Mouse (Mus musculus) skeletal muscle tissue, adult 2 months (tissue): Measurements from ENCODE around the gene Smarcb1.
A peak's percentile ranks its signal among the peaks of the same experiment; 100 is the strongest.
"Not testable (repeated sequence)": the region's sequence is repeated elsewhere in the genome, so short reads cannot be mapped to it uniquely, and the experiment has no call there.

Experiments
- DNase-seq: peaks from one replicate; pipeline ENCODE4 v3.0.0-alpha.2; 2012; ENCODE audit warnings: low read depth, low spot score

Smarcb1 gene

DNA sequence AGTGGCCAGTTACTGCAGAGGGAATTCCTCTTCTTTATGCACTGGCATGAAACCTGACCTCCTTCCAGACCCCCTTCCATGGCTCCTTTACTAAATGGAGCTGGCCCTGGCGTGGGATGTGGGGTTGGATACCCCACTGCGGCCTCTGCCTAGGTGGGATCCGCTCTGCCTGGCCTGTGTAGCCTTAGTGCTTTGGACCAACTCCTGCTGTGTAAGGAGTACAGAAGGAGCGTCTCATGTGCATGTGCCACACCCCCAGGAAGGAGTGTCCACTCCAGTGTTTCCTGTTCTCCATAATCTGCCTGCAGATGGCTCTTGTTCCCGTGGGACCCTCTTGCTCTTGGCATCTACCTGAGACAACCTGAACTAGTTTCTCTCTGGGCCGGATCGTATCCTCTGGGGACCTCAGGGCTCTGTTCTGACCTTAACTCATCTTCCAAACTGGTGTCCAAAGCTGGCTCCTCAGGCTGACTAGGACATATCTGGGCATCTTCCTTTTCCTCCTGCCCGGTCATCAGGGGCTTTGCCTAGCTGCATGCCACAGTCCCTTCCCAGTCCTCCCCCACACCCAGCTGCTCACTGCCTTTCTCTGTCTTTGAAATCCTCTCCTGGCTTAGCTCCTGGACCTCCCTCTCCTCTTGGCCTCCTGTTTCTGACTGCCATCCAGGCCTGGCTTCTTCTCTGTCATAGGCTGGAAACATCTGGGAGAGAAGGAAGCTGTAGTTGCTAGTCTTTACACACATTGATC lies 31.8 kb downstream of the Smarcb1 start:
- DNase-seq: no peak

- DNase-seq: not testable (repeated sequence)
Observed at GRCm38 (mm10) chr10:75887504-75887903, 33.9 kb downstream of the Smarcb1 start.

GRCm38 (mm10) chr10:75884742-75885141 lies 36.7 kb downstream of the Smarcb1 start:
- DNase-seq: no peak

- peak; percentile 69 for DNase-seq
Observed at GRCm38 (mm10) chr10:75883232-75883552, 38.2 kb downstream of the Smarcb1 start.

DNA sequence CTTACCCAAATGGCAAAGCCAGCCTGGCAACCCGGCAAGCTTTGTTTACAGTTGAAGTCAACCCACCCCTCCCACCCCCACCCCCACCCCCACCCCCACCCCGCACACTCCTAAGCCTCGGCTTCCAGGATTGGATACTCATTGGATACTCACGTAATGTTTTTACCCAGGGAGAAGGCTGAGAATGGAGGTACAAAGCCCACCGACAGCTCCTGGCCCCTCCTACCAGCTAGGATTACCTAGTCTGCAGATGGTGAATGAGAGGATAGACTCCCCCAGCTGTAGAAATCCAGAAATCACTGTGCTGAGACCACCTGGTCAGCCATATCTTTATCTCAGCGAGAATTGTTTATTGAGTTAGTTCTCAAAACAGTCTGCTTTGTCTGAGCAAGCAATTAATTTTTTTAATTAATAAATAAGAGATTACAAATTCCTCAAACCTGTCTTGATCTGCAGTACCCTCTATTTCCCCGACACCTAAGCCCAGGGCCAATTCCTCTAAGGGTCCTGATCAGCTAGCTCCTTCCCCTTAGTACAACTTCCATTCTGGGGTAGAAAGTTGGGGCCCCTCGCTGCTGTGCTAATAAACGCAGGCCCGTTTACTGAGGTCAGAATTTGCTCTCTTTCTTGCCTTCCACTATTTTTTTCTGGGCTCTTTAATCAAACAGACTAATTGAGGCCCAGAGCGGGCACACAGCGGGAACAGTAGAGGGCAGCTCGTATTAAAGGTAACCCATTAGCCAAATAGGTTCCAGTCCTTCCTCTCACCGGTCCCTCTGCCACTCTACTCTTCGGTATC lies 38.8 kb downstream of the Smarcb1 start:
- DNase-seq: no peak

- no peak for DNase-seq
Observed at GRCm38 (mm10) chr10:75881578-75882432, 39.6 kb downstream of the Smarcb1 start.

- DNase-seq: no peak
Observed at GRCm38 (mm10) chr10:75880771-75881577, 40.4 kb downstream of the Smarcb1 start.

- DNase-seq: no peak
Observed at GRCm38 (mm10) chr10:75880351-75880750, 41.1 kb downstream of the Smarcb1 start.

DNA sequence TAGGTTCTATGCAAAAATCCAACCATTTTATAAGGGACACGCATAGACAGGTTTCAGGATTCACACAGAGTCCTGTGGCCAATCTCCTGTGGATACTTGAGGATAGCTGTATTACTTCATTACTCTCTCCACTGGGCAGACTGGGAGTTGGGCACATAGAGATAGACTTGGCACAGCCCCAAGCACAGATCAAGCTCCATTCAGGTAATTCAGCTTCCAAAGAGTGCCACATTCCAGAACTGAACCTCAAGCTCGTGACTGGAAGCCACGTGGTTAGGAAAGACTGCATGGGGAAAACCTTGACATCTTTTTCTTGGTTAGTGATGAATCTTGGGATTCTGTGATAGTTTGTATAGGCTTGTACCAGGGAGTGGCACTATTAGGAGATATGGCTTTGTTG lies 42.6 kb downstream of the Smarcb1 start:
- no peak for DNase-seq

GRCm38 (mm10) chr10:75873543-75874170 lies 47.8 kb downstream of the Smarcb1 start:
- no peak for DNase-seq

- DNase-seq: peak; percentile 74
Observed at GRCm38 (mm10) chr10:75872915-75873542, 48.4 kb downstream of the Smarcb1 start.

DNA sequence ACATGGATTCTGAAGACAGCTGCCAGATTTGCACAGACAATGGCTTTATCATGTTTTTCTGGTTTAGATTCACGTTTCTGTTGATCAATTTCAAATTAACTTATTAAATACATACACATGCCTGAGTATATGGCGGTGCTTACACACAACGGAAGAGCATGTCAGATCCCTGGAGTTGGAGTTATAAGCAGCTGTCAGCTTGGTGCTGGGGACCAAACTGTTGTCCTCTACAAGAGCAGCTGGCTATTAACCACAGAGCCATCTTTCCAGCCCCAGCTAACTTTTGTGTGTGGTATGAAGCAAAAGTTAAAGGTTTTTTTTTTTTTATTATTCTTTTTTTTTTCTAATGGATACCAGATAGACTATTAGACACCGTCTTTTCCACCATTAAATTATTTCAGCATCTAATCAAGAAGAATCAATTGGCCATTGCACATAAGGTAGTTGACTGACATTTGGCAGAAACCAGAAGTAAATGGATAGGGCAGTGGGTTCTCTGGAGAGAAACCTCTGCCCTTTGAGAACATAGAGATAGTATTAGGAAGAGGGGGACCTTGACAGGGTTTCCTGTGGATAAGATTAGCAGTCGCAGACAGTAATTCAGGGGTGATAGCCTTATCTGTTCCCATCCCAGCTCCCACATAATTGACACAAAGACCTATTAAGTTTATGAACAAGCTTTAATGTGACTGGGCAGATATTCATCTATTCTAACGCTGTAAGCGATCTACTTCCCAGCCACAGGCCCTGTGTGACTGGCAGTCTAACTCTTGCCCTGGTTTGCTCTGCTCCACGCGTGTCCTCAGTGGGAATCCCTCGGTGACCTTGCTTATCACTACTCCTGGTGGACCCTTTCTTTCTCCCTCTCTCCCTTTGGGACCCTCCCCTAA lies 49.1 kb downstream of the Smarcb1 start:
- no peak for DNase-seq

GRCm38 (mm10) chr10:75861587-75861986 lies 59.8 kb downstream of the Smarcb1 start:
- no peak for DNase-seq

- DNase-seq: no peak
Observed at GRCm38 (mm10) chr10:75860746-75861145, 60.7 kb downstream of the Smarcb1 start.

- peak; percentile 84 for DNase-seq
Observed at GRCm38 (mm10) chr10:75859786-75860470, 61.5 kb downstream of the Smarcb1 start, which contains the start of gene Mif. Mif (minus strand) TSS chr10:75860240.

GRCm38 (mm10) chr10:75859107-75859746 lies 62.2 kb downstream of the Smarcb1 start:
- DNase-seq: no peak

DNA sequence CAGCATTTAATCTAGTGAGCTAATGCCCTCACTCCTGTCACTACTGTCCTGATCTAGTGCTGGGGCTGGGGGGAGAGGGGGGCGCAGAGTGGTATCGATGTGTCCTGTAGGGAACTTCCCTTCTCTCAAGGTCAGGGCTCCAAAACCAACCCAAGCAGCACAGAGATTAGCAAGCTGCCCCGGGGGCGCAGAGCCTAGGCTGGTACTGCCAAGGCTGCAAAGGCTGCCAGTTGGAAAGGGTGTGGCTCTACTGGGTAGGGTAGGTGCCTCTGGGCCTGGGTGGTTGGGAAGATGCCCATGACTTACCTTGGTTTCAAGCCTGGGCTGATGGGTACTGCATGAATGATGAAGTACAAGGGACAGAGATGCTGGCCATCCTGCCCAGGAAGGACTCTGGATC lies 63.8 kb downstream of the Smarcb1 start:
- no peak for DNase-seq

DNA sequence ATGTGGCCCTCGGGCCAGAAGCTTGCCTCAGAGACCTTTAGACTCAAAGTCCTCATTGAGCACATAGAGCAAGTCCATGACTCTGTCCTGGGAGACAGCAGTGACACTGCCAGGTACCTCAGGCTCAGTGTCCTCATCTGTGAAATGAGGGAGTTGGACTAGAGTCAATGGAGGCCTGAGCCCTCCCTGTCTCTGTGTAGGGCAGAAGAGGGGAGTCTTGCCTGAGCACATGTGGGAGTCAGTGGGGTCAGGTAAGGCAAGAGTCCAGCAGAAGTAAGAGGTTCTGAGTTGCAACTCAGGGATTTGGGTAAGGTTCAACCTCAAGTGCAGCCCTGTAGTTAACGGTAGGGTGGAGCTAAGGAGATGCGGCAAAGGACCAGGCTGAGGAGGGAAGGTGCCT lies 64.4 kb downstream of the Smarcb1 start:
- no peak for DNase-seq
